Mouse (Mus musculus): ENCODE results near the gene Ifitm1. TPM values are rescaled to one million over a fixed set of nuclear protein-coding genes. Genes with fewer than 3 reads are reported as not detected.

Gene Ifitm1
- total RNA-seq (2021): 1 to 10 TPM; 4.7 to 4.9 TPM
- long read RNA-seq, experiment 1, partial matches to known transcripts: 0 of 1 reads
- long read RNA-seq, experiment 1, other reads (novel, unspliced or antisense): 0 of 1 reads
- long read RNA-seq, experiment 2, partial matches to known transcripts: 0 of 1 reads
- long read RNA-seq, experiment 2, other reads (novel, unspliced or antisense): 0 of 1 reads

DNA sequence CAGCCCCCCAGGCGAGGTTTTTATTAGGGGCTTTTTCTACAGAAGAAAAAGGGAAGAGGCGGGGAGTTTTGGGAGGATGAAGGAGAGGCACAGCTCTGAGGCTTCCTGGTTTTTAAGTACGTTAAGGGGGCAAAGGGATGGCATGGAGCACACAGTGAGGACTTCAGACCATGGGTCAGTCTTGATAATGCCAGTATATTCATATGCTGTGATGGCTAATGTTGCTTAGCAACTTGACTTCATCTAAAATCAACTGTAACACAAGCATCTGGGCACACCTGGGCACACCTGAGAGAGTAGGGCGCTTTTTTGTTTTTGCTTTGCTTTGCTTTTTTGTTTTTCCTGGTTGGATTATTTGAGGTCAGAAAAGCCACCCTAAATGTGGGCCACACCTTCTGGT lies at the start of gene Ifitm1:
TSS of gene Ifitm1 (plus strand) at position 301 of the 400 bp plus-strand sequence.
- DNase-seq (ENCODE audit: low spot score in 2 of 2): no peak
- intact Hi-C loops (cut with DNase I): no loop called here

DNA sequence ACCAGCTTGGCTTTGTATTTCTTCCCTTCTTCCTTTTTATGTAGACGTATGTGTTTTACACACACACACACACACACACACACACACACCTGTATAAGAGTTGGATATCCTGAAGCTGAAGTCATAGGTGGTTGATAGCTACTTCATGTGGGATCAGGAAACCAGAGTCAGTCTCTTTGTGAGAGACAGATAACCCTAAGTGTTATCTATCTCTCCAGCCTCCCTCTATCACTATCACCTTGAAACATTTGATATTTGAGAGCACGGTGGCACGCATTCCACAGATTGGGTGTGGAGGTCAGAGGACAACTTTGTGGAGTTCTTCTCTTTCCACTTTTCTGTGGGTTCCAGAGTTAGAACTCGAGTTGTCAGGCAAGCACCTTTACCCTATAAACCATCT lies 47.1 kb upstream of the Ifitm1 start:
- DNase-seq (ENCODE audit: low spot score in 2 of 2): no peak
- intact Hi-C loops (cut with DNase I): no loop called here

DNA sequence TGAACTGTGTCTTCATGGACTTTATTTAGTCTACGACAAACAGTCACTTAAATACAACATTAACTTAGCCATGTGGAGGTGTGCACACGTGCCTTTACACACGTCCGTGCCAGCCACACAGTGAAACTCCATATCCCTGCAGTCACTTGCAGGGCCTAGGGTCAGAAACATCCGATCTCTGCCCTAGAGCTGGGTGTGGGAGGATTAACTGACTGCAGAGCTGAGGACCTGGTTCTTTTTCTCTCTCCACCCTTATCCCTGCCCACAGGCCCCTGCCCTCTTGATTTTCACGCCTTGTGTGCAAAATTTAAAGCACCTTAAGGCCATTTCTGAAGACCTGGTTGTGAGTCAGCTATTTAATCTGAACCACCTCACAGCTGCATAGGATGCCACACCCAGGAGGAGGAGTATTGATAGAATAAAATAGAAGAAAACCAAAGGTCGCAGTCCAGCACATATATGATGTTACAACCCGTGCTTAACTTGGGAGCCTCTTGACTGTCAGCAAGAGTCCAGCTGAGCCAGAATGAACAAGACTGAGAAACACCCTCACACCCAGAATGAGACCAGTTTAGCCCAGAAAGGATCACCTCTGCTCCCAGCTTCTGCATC lies 46.5 kb upstream of the Ifitm1 start, which contains the start of gene Nlrp6:
TSS of gene Nlrp6 (plus strand) at position 485 of the 612 bp plus-strand sequence.
- intact Hi-C loops (cut with DNase I): no loop called here
- no peak for DNase-seq (ENCODE audit: low spot score in 2 of 2)

DNA sequence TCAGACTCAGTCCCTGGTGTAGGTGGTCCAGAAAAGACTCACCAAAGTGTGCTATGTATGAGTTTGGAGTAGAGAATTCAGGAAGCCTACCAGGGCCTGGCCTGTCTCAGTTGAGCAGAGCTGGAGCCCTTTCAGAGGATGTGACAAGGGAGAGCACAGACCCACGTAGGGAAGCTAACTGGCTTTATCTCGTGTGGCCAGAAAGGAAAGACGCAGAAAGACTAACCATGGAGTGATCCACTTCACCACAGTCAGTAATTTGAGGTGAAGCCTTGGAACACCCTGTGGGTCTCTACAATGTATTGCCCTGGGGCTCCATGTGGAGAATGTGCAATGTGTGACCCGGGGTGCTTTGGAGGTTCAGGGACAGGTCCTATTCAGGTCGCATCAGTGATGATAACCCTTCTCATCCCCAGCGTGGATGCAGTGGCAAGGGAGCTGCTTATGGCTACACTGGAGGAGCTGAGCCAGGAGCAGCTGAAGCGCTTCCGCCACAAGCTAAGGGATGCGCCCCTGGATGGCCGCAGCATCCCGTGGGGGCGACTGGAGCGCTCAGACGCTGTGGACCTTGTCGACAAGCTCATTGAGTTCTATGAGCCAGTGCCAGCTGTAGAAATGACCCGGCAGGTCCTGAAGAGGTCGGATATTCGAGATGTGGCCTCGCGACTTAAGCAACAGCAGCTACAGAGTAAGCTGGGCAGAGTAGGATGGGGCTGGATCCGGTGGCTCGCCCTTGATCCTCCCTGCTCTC lies 45.6 kb upstream of the Ifitm1 start:
- no peak for DNase-seq (ENCODE audit: low spot score in 2 of 2)
- intact Hi-C loops (cut with DNase I): no loop called here

DNA sequence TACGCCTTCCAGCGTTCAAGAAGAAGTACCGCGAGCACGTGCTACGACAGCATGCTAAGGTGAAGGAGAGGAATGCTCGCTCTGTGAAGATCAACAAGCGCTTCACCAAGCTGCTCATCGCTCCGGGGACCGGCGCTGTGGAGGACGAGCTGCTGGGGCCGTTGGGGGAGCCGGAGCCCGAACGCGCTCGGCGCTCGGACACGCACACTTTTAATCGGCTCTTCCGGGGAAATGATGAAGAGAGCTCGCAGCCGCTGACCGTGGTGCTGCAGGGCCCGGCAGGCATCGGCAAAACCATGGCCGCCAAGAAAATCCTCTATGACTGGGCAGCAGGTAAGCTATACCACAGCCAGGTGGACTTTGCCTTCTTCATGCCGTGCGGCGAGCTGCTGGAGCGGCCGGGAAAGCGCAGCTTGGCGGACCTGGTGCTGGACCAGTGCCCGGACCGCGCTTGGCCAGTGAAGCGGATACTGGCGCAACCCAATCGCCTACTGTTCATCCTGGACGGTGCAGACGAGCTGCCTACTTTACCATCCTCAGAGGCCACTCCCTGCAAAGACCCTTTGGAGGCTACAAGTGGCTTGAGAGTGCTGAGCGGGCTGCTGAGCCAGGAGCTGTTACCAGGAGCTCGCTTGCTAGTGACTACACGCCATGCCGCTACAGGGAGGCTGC lies 44.5 kb upstream of the Ifitm1 start:
- DNase-seq (ENCODE audit: low spot score in 2 of 2): no peak
- intact Hi-C loops (cut with DNase I): no loop called here

DNA sequence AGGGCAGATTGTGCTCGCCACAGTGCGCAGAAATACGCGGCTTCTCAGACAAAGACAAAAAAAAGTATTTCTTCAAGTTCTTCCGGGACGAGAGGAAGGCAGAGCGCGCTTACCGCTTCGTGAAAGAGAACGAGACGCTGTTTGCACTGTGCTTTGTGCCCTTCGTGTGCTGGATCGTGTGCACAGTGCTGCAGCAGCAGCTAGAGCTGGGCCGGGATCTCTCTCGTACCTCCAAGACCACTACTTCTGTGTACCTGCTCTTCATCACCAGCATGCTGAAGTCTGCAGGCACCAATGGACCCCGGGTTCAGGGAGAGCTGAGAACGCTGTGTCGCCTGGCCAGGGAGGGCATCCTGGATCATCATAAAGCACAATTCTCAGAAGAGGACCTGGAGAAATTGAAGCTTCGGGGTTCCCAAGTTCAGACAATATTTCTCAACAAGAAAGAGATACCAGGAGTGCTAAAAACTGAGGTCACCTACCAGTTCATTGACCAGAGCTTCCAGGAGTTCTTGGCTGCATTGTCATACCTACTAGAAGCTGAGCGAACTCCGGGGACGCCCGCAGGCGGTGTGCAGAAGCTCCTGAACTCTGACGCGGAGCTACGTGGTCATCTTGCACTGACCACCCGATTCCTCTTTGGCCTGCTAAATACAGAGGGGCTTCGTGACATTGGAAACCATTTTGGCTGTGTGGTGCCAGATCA lies 43.8 kb upstream of the Ifitm1 start:
- intact Hi-C loops (cut with DNase I): no loop called here
- no peak for DNase-seq (ENCODE audit: low spot score in 2 of 2)

DNA sequence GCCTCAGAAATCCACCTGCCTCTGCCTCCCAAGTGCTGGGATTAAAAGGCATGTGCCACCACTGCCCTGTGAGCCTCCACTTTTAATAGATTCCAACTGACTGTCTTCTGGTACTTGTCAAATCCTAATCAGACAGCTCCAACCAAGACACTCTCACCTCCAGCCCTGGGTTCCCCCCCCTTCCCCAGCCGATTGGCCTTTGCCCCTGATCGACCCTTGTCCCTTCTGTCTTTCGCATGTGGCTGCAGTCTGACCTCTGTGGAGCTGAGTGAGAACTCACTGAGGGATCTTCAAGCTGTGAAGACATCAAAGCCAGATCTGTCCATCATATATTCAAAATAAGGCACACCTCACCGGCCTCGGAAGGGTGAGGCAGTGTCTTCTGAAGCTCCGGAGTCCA lies 39.8 kb upstream of the Ifitm1 start:
- no peak for DNase-seq (ENCODE audit: low spot score in 2 of 2)

DNA sequence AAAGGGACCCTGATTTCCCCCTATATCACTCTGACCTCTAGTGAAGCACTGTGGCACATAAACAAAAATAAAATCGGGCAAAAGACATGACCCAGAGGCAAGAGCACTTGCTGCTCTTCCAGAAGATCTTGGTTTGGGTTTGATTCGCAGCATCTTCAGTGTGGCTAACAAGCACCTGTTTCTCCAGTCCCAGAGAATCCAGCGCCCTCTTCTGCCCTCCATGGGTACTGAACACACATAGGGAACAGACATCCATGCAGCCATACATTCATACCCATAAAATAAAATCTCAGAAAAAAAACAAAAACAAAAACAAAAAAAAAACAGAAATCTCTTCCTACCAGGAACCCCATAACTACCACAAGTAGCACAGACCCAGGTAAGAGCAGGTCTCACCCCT lies 28.6 kb upstream of the Ifitm1 start:
- intact Hi-C loops (cut with DNase I): no loop called here
- DNase-seq (ENCODE audit: low spot score in 2 of 2): no peak

More for the DNA sequence above, 39.8 kb upstream of the Ifitm1 start:
- intact Hi-C loops (cut with DNase I): no loop called here

DNA sequence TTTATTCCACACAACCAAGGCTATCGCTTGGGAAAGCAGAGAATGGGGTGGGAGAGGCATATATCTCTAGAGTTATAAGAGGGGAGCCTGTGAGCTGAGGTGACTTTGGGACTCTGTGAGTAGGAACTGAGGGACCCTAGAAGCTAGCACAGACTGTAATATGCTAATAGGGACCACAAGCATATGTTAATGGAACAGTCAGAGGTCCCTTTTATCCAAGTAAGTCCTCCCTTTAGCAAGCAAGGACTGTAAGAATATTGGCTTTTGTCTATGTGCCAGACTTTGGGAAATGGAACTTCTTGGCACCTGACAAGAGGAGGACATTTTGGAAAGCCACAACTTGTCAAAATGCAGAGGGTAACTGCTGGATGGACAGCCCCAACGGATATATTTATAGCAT lies 28.1 kb upstream of the Ifitm1 start:
- intact Hi-C loops (cut with DNase I): no loop called here
- DNase-seq (ENCODE audit: low spot score in 2 of 2): no peak

DNA sequence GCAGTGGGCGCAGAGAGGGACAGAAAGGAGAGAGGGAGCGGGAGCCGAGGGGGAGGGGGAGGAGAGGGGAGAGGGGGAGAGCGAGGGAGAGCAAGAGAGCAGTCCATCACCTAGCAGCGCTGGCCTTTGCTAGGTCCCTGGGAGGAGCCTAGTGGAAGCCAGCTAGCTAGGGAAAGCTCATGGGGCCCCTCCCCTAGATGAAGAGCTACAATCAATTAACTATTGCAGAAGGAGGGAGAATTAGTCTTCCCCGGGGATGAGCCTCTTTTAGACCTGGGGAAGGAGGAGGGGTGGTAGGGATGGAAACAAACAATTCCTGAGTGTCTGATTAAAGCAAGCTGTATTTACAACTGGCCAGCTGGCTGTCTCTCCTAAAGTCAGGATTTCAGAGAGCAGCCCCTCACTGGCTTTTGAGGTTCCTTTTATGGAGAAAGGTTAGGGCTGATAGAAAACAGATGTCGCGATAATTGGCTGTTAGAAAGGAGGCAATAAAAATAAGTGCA lies 27.3 kb upstream of the Ifitm1 start:
- intact Hi-C loops (cut with DNase I): no loop called here
- DNase-seq (ENCODE audit: low spot score in 2 of 2): no peak

DNA sequence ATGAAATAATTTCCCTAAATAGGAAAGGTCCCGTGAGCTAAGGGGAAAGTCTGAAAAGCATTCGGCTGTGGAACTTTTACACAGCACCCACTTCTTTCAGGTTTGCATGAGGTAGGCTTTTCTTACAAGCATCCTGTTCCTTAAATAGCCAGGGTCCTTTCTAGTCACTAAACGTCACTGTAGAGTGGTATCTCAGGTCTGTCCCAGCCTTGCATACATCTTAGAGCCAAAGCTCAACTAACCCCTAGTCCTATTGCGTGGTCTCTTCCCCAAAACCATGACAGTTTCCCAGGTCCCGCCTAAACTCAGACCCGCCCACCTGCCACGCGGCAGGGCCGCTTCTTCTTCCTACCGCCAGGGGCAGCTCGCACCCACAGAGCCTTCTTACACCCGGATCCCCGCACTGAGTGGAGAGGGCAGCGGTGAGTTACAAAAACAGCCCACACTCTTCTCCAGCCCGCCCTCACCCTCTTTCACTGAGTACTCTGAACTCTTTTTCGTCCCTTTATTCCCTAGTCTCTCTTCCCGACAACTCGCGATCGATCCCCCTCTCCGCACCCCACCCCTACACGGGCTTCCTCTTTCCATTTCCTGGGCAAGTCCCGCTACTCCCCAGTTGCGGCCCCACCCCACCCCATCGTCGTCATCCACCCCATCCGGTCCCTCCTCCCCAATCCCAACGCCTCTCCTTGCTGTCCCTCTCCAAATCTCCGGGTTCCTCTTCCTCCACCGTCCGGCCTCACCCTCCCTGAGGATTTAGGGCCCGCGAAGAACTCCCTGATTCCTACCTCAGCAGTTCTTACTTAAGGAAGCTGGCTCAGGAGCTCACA lies 25.6 kb upstream of the Ifitm1 start, which contains the start of gene Pgghg:
TSS of gene Pgghg (plus strand) at position 170 of the 830 bp plus-strand sequence.
- DNase-seq (ENCODE audit: low spot score in 2 of 2): peak; percentile 54 to 59
- intact Hi-C loops (cut with DNase I): no loop called here

DNA sequence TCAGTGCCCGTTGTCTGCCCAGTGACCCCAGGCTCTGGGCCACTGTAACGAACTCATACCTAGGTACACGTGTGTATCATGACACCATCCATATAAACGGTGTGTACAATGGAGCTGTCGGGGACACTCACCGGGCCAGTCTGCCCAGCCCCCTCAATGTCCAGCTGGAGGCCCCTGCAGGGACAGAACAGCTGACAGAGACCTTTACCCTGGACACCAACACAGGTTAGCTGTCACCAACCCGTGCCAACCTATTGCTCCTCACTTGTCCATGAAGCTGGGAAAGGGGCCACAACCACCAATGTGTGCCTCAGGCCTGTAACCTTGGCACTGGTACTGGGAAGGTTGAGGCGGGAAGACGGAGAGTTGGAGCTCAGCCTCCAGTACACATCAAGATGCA lies 24.7 kb upstream of the Ifitm1 start:
- DNase-seq (ENCODE audit: low spot score in 2 of 2): no peak
- intact Hi-C loops (cut with DNase I): no loop called here

DNA sequence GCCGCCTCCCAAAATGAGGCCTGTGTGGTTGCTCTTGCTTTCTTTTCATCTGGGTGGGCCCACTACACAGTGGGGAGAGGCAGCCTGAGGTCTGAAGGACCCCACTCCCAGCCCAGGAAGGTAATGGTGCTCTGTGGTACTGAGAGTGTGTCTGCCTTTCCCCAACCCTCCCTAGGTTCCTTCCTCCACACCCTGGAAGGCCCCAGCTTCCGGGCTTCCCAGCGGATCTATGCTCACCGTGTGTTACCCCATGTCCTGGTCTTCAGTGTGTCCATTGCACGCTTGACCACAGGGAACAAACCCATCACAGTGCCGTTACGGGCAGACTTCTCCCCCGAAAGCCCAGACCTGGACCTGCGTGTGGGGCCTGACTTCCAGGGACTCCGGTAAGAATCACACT lies 24.2 kb upstream of the Ifitm1 start:
- no peak for DNase-seq (ENCODE audit: low spot score in 2 of 2)
- intact Hi-C loops (cut with DNase I): no loop called here

DNA sequence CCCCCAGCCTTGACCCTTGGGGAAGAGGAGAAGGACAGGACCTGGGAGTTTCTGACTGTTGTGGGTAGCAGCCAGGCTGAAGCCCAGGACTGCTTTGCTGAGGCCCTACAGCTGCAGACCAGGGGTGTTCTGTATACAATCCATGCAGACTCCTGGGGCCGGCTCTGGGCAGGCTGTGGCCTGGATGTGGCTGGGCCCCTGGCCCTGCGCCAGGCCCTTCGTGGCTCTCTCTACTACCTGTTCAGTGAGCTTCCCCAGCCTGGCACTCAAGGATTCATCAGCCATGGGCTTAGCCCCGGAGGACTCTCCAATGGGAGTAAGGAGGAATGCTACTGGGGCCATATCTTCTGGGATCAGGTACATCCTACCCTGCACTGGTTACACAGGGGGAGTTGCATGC lies 23.7 kb upstream of the Ifitm1 start:
- no peak for DNase-seq (ENCODE audit: low spot score in 2 of 2)
- intact Hi-C loops (cut with DNase I): no loop called here

DNA sequence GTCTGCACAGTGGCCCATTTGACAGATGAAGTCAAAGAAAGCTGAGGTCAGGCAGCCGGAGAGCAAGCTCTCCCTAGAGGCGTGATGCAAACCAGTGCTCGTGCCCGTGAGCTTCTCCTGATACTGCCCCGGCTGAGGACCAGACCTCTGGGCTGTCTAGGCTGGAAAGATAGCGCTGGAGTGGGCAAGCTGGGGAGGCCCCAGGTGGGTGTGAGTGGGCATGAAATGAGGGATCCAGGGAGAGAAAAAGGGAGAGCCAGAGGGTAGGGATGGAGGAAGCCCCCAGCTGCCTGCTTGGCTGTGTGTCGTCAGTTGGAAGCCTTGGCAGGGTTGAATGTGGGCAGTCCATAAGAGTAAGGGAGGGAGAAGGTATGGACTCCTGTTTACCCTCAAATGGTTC lies 22.8 kb upstream of the Ifitm1 start:
- intact Hi-C loops (cut with DNase I): no loop called here
- DNase-seq (ENCODE audit: low spot score in 2 of 2): no peak

DNA sequence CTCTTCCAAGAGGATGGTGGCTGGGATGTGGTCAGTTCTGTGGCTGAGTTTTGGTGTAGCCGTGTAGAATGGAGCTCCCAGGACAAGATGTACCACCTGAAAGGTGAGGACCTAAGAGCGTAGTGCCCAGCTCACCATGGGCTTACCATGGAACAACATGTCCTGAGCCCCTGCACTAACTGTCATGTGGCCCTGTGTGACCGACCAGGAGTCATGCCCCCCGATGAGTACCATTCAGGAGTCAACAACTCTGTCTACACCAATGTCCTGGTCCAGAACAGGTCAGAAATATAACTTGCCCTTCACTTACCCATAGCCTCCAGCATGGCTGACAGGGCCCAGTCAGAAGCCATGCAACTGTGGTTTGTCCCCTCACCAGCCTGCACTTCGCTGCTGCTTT lies 21.8 kb upstream of the Ifitm1 start:
- no peak for DNase-seq (ENCODE audit: low spot score in 2 of 2)
- intact Hi-C loops (cut with DNase I): no loop called here

DNA sequence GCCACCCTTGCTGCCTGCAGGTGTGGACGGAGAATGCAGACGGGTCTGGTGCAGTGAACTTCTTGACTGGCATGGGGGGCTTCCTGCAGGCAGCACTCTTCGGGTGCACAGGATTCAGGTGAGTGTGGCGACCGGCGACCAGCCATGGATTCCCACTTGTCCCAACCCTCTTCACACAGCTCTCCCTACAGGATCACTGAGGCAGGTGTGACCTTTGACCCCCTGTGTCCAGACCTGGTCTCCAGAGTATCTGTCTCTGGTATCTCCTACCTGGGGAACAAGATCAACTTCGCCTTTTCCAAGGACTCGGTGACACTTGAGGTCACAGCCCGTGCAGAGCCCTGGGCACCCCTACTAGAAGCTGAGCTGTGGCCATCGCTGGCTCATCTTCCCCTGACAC lies 20.7 kb upstream of the Ifitm1 start:
- intact Hi-C loops (cut with DNase I): no loop called here
- DNase-seq (ENCODE audit: low spot score in 2 of 2): no peak

DNA sequence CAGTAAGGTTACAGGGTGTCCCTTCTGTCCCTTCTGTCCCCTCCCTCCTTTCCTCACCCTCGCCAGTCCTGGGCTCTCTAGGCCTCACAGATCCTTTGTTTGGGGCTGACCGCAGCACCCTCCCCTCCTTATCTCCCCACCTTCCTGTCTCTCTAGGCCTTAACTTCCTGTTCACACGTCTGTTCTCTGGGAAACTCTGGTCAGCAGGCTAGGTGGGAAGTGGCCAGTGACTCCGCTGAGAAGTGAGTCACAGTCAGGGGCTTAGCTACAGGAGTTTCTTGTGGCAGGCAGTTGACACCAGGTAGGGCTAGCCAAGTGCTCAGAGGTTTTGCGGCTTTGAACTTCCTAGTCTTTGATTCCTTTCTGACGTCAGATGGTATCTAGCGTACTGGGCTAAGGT lies 20.0 kb upstream of the Ifitm1 start:
- DNase-seq (ENCODE audit: low spot score in 2 of 2): no peak
- intact Hi-C loops (cut with DNase I): no loop called here

DNA sequence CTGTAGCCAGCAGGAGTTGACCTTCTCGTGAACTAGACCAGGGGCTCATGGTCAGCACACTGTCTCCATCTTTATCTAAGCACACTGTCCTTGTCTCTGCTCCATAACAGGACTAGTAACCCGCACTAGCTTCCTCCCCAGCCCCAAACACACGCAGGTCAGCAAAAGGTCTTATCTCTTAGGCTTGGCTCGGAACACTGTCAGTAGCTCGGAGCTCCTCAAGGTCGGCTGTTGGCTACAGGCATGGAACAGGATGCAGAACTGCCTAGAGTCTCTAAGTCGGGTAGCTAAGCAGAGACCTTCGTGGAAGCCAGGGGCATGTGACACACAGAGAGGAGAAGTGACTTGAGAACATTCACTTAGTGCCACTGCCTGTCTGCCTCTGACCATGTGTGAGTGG lies 18.9 kb upstream of the Ifitm1 start:
- no peak for DNase-seq (ENCODE audit: low spot score in 2 of 2)
- intact Hi-C loops (cut with DNase I): no loop called here

Measured in left cerebral cortex, postnatal 14 days (tissue).